Mouse (Mus musculus) adrenal gland, adult (tissue): ENCODE measurements at regions not wholly inside any gene's neighbourhood (a gene's known extent, or its start where the extent isn't known, plus 50 kb on each side); places are given as distances from the start of the nearest gene placed in this dataset.

Experiments used
- DNase-seq, 2 experiments: peaks; one replicate each; pipeline ENCODE4 v3.0.0; 2022 to 2023; ENCODE audit warnings: low spot score in 1 of 2; ENCODE audit not compliant: inconsistent age in 2 of 2

GRCm38 (mm10) chr12:71427974-71428373 is 118.3 kb downstream of the Dact1 start:
- no peak for DNase-seq

- peak in 1 of 2 experiments; percentile 30 for DNase-seq
Measured at GRCm38 (mm10) chr12:71429561-71430200, 120.0 kb downstream of the Dact1 start.

- DNase-seq: peak in 1 of 2 experiments; percentile 49
Measured at GRCm38 (mm10) chr12:71430331-71430730, 120.6 kb downstream of the Dact1 start.

DNA sequence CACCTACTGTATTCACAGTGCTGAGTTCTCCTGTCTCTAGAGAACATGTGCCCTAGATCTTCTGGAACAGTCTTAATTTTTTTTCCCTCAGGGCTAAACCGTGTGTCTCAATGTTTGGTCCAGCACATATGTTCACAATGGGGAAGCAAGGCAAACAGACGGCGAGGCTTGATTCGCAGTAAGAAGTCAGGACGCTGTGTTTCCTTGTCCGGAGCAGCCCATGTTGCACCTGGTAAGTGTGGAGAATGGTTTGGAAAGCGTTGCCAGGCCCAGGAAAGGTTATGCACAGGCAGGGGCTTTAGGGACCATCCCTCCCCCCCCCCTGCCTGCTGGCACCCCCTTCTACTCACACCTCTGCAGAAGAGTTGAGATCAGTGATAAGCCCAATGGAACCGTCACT is 121.4 kb downstream of the Dact1 start:
- DNase-seq: no peak

DNA sequence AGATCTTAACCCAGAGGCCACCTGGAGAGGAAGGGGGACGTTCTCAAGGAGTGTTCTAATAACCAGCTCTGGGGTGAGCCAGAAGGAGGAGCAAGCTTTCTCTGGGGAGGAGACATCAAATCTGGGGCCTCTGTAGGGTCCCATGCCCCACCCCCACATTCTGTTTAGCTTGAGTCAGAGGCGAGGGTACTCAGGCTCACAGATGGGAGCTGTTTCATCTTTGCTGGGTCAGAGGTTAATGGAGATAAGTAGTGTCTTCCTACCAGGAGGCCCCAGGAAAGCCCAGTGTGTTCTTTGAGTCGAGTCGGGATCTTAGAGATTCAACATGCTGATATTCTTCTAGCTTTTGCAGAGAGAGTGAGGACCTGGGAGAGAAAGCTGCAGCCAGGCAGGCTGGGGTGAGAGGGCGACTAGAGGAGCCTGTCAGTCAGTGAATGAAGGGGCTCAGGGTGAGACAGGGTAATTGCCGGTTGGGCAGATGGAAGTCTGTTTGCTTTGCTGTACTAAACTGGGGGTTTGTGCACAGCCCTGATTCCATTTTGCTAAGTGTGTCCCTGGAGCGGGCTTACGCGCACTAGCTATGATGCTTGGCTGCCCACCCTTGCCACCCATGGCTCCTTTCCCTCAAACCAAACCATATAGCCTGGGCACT is 124.0 kb downstream of the Dact1 start:
- no peak for DNase-seq

DNA sequence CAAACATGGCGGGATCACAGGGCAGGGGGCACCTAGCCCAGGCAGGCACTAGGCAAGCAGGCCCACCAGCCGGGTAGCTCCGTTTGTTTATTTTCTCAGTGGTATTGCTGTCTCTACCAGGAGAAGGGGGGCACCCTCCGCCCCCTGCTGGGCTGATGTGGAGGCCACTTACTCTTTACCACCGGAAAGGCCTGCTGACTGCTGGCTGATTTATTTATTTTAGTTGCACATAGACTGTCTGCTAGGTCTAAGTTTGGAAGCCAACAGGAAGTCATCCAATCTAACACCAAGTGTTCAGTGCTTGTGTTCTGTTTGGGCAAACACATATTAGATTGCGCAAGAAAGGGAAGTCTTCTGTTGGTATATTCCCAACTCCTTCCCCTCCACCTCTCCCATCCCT is 128.6 kb downstream of the Dact1 start:
- peak; percentile 60 to 81 for DNase-seq

DNA sequence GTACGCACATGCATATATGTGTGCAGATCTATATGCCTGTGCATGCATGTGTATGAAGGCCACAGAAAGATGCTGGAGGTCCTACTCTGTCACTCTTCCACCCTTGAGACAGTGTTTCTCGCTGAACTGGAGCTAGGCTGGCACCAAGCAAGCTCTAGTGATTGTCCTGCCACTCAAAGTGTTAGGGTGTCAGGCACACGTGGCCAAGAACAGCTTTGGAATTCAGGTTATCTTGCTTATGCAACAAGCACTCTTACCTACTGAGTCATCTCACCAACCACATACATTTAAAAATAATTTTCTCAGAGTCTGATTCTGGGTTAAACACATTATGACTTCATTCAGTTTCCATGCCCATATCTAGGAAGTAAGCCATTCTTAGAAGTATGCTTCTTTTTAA is 131.2 kb downstream of the Dact1 start:
- DNase-seq: no peak

- no peak for DNase-seq
Measured at GRCm38 (mm10) chr12:71441272-71441671, 131.6 kb downstream of the Dact1 start.

DNA sequence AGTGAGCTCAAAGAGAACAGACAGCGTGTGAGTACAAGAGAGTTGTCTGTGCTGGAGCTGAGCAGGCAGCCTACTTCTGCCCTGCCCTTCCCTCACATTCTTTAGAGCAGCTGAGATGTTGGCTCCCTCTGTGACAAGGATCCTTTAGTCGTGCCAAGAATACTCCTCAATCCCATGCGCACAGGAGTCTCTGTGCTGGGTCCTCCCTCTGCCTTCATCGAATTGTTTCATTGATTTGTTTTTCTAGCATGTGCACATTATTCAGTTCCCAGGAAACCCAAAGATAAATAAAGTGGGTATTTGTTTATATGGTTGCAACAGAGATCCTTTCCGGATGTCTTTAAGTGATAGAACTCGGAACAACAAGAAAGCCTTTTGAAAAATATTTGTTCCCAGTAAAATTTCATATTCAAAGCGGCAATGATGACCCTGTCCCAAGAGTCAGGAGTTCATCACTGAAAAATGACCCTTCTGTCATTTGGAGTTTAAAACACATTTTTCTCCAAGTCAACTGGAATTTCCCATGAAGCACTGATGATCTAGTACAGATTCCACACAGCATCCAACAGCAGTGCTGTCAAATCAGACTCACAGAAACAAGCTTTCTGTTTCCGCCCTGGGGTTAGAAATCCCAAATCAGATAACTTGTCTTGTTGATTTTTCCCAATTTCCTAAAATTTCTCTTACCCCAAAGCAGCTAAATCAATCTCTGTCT is 136.7 kb downstream of the Dact1 start:
- DNase-seq: no peak

DNA sequence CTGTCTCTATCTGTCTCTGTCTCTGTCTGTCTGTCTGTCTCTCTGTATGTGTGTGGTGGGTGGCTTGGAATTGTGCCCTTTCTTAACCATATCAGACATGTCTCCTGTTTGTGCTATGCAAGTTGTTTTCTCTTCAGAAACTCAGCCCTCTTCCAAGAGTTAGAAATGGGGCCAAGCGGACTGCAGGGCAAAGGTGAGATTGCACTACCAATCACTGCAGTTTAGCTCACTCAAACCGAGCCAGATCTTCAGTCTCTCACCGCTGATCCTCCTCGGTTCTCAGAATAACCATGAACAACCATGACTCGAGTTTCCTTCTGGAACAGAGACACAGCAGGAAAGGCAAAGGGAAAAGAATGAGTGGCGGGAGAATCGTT is 137.2 kb downstream of the Dact1 start:
- no peak for DNase-seq

- DNase-seq: no peak
Measured at GRCm38 (mm10) chr12:71449032-71449431, 139.3 kb downstream of the Dact1 start.

DNA sequence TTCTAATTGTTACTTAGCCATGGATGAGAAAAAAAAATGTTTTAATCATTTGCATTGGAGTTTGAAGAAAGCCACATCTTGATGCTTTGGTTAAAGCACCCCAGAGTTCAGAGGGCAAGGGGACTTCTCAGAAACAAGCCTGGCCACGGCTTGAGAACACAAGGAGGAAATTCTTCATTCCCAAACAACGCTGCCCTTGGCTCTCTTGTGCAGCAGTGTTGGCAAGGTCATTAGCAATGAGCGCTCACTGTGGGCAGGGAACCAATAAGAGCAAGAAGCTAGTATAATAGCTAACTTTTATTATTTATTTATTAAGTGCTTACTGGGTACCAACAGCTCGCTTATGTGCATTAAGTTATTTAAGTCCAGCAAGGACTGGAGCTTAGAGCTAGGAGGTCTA is 140.4 kb downstream of the Dact1 start:
- peak in 1 of 2 experiments; percentile 66 for DNase-seq

GRCm38 (mm10) chr12:71450680-71451463 is 141.2 kb downstream of the Dact1 start:
- no peak for DNase-seq

DNA sequence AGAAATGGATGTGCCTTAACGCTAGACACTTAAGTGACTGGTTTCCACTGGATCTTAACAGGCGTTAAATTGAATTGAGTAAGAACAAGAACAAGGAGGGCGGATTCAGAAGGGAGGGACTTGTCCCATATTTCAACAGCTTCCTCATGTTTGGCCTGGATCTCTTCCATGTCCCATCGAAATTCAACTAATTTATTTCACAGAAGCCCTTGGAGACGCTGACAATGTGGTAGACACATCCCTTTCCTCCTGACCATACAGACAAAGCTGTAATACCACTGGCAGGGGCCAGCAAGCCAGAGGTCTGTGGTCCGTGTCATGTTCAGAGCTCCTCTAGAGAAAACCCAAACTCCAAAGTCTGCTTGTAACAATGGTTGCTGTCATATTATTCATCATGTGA is 147.2 kb downstream of the Dact1 start:
- DNase-seq: no peak

DNA sequence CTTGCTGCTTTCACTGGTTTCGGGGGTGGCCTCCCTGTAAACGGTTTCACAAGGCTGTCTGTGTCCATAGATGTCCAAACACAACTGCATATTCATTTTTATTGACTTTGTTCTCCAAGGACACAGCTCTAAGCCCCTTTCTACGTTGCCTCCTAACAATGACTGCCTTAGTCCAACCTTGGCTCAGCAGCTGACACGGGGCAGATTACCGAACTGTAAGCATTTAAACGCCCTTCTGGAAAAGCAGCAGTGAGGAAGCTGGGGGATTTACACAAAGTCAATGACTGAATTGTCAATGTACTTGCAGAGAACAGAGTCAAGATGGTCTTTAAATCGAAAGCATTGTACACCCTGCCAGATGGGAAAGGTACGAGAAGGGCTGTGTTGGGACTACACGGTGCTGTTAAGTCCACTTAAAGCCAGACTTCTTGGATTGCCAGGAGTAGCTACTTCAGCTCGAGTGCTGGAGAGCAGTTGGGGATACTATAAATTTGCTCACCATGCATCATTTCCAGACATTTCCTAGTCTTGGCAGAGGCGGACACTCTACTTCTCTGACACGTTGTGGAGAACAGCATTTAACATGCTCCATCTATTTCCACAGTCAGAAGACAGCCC is 149.0 kb downstream of the Dact1 start:
- no peak for DNase-seq

GRCm38 (mm10) chr12:71460643-71461042 is 151.0 kb downstream of the Dact1 start:
- DNase-seq: no peak

DNA sequence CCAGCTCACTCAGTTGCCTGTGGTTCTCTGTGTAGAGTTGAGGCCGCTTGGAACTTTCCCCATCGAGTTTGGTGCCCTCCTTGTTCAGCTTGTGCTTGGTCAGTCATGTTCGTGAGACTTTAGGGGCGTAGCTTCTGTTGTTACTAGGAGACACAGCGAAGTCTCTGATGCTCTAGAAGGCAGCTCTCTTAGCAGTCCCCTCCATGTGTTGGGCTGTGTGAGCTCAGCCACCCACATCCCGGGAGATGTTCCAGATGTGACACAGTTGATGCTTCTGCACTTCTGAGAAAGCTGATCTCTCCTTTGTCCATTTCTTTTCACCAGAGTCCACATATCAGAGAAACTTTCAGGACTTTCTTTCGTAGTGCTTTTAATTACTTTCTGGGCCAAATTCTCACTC is 158.1 kb downstream of the Dact1 start:
- no peak for DNase-seq

- DNase-seq: no peak
Measured at GRCm38 (mm10) chr12:71468324-71468723, 158.6 kb downstream of the Dact1 start.

DNA sequence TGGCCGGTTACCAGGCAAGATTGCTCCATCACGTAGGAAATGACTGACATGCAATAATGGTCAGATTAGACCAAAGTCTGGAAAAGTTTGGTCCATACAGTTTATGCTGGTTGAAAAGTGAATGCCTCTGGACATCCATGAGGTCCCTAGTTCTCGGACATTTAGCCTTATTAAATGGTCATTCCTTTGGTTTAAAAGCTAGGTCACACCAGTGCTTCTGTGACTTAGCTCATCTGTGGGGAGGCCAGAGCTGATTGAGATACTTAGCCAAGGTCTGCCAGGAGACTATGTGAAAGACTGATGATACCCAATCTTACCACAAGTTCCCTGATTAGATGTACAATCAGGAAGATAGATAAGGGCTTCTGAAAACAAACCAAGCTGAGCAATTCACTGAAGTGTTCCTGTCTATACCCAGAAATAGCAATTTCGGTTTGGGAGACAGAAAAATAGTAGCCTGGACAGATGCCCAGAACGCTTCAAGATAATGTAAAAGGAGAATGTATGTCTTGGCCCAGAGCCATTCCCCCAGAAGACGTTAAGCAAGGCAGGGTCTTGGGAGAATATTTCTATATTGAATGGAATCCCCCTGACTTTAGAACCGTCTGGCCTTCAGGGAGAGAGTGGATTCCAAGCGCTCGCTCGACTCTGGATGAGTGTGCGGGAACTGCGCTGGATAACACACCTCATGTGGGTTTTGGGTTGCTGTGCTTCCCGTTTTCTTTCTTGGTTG is 161.5 kb downstream of the Dact1 start:
- no peak for DNase-seq

GRCm38 (mm10) chr12:71471720-71472119 is 162.0 kb downstream of the Dact1 start:
- DNase-seq: no peak
